1 mouse cellular context compared by ENCODE assay signal in the genomic region with DNA sequence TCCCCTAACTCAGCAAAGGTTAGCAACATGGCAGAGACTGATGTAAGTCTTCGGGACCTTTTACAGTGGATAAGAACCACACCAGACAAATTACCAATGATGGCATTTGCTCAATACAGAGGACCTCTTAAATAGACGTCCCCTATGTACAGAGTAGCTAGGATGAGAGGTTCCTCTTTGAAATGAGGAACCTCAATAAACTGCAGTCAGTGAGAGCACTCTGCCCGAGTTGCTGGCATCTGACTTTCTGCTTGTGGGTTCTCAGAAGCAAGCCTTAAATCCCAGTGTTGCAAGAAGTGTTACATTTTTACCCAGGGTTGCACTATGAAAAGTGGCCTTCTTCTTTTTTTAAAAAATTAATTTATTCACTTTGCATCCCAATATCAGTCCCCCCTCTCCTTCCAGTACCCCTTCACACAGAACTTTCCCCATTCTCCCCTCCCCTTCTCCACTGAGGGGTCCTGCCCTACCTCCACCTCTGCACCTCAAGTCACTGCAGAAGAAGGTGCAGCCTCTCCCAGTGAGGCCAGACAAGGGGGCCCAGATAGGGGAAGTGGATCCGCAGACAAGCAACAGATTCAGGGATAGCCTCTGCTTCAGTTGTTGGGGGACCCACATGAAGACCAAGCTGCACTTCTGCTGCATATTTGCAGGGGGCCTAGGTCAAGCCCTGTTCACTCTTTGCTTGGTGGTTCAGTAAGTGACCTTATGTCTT.
TF ChIP-seq lines count a peak whose summit lies in the region.

No protein-coding gene starts in this region.

TF ChIP-seq in MEL, 35 proteins besides CTCF, POLR2A, EP300 and RAD21 (continued from another document):
- TF ChIP-seq SMC3 (IDR thresholded peaks at IDR 0.05; ENCODE audit: low read depth, low read length) = no peak
- TF ChIP-seq USF1 (IDR thresholded peaks at IDR 0.05; ENCODE audit: low read depth, low read length) = no peak
- no peak for TF ChIP-seq CHD1 (IDR thresholded peaks at IDR 0.05; ENCODE audit: low read depth, low read length)
- no peak for TF ChIP-seq CHD2 (IDR thresholded peaks at IDR 0.05; ENCODE audit: low read length)
- no peak for TF ChIP-seq MAZ (IDR thresholded peaks at IDR 0.05; ENCODE audit: low read depth, low read length)
- no peak for TF ChIP-seq MXI1 (IDR thresholded peaks at IDR 0.05; ENCODE audit: low read depth, low read length)
- no peak for TF ChIP-seq POLR2AphosphoS5 (IDR thresholded peaks at IDR 0.05; ENCODE audit: borderline replicate concordance, low read depth, low read length)
- no peak for TF ChIP-seq KAT2A (conservative IDR thresholded peaks at IDR 0.05; ENCODE audit: low read depth, low read length)
- TF ChIP-seq TAL1 (IDR thresholded peaks at IDR 0.05; ENCODE audit: low read length) = no peak
- no peak for TF ChIP-seq POLR2AphosphoS2 (IDR thresholded peaks at IDR 0.05; ENCODE audit: low read length)
- no peak for TF ChIP-seq NELFE (IDR thresholded peaks at IDR 0.05; ENCODE audit: low read depth, low read length)
- TF ChIP-seq BHLHE40 (IDR thresholded peaks at IDR 0.05; ENCODE audit: borderline replicate concordance, low read depth, low read length) = no peak
- no peak for TF ChIP-seq ZC3H11A (IDR thresholded peaks at IDR 0.05; ENCODE audit: low read depth, low read length)
- TF ChIP-seq MYB (IDR thresholded peaks at IDR 0.05; ENCODE audit: low read depth, low read length) = no peak
